Mouse (Mus musculus) G1E (cell line): Measurements from ENCODE around the gene Kif1b. TPM values are rescaled to one million over a fixed set of nuclear protein-coding genes. Genes with fewer than 3 reads are reported as not detected.

Source experiments
- ATAC-seq: 2 replicates; pipeline ENCODE4 v1.8.0; 2016; ENCODE audit warnings: mild to moderate bottlenecking; ENCODE audit not compliant: insufficient number of reproducible peaks, poor library complexity, low FRiP score, severe bottlenecking; ENCODE audit errors: extremely low read depth
- DNase-seq: peaks from one replicate; pipeline ENCODE4 v3.0.0; 2012; ENCODE audit warnings: low spot score
- H3K27me3 ChIP-seq: 2 replicates; pipeline ENCODE4 v1.6.1; 2012; ENCODE audit warnings: mild to moderate bottlenecking, low read length, inconsistent platforms; ENCODE audit not compliant: insufficient read depth
- H3K36me3 ChIP-seq: replicated peaks from 2 replicates; pipeline ENCODE3; 2012; ENCODE audit warnings: mild to moderate bottlenecking, inconsistent platforms
- H3K4me1 ChIP-seq: 2 replicates; pipeline ENCODE4 v1.6.1; 2012; ENCODE audit warnings: low read depth, low read length, inconsistent platforms, mixed read lengths; ENCODE audit not compliant: insufficient read depth
- H3K4me3 ChIP-seq: 2 replicates; pipeline ENCODE4 v1.5.1; 2012; ENCODE audit warnings: low read depth, mild to moderate bottlenecking, inconsistent platforms, low read length, moderate library complexity, mixed read lengths
- H3K9me3 ChIP-seq: replicated peaks from 2 replicates; pipeline ENCODE4 v1.6.1; 2012; ENCODE audit warnings: inconsistent platforms
- CTCF ChIP-seq: IDR thresholded peaks from 2 replicates; pipeline ENCODE4 v1.5.1; 2012; ENCODE audit warnings: low read depth, low read length, inconsistent platforms, mixed read lengths
- GATA1 ChIP-seq: IDR thresholded peaks from 2 replicates; pipeline ENCODE4 v1.6.1; 2012; ENCODE audit warnings: borderline replicate concordance, low read length, inconsistent platforms, mixed read lengths
- GATA2 ChIP-seq: IDR thresholded peaks from 2 replicates; pipeline ENCODE4 v1.6.1; 2012; ENCODE audit warnings: low read depth, low read length, inconsistent platforms, borderline replicate concordance
- POLR2AphosphoS5 ChIP-seq: IDR thresholded peaks from 2 replicates; pipeline ENCODE4 v1.6.1; 2012; ENCODE audit warnings: low read depth, low read length, inconsistent platforms; ENCODE audit not compliant: insufficient replicate concordance
- TAL1 ChIP-seq: conservative IDR thresholded peaks from 2 replicates; pipeline ENCODE4 v1.6.1; 2012; ENCODE audit warnings: low read depth, low read length, inconsistent platforms, mixed read lengths
- polyA plus RNA-seq: library from polyadenylated mRNA; stranded (reverse); fragments of >175 nt; gene quantifications from 2 replicates; pipeline ENCODE4 v1.2.3, GENCODE M21; 2012
- total RNA-seq, 2 experiments: library from RNA; stranded (forward) in 1 of 2; stranded (reverse) in 1 of 2; fragments of 200-1000 nt in 1 of 2; fragments of >200 nt in 1 of 2; fragmentation: Nextera tagmentation in 1 of 2; gene quantifications; 2 replicates each; pipeline ENCODE4 v1.2.3; 2014 to 2017

Kif1b gene
- total and polyA plus RNA-seq, 3 experiments: 2.6 to 43.0 (median 32.7) TPM

- no peak for ATAC-seq
- H3K4me1 ChIP-seq: peaks cover 2% of the 10 kb centered on the region; the same call in 1 of the 2 replicates
- peaks cover 25% of the 10 kb centered on the region for H3K36me3 ChIP-seq
- DNase-seq: no peak
- no peaks in the 10 kb centered on the region for H3K27me3 ChIP-seq
- no peaks in the 10 kb centered on the region for H3K9me3 ChIP-seq
- H3K4me3 ChIP-seq: no peak overlapping the region
- TF ChIP-seq POLR2AphosphoS5: no peak
- no peak for TF ChIP-seq GATA1
- TF ChIP-seq TAL1: no peak
- no peak for TF ChIP-seq CTCF
- no peak for TF ChIP-seq GATA2
Measured at GRCm38 (mm10) chr4:149270541-149270940, 37.0 kb downstream of the Kif1b start.

DNA sequence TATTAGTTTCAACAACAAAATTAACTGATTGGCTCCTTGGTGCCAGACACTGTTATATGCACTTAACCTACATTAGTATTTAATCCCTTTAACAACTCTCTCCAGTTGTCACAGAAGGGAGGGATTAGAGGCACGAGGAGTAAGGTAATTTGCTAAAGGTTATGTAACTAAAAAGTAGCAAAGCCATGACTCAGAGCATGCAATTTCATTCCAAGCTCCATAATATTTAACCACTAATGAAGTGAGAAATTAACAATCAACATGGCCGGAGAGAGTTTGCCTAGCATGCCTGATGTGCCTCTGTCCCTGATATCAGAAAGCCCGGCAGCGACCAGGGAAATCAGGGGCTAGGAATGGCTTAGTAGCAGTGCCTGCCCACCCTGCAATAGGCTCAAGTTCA, 38.5 kb downstream of the Kif1b start:
- TF ChIP-seq GATA2 (no peak), GATA1 (no peak), POLR2AphosphoS5 (no peak), CTCF (no peak), TAL1 (no peak)

DNA sequence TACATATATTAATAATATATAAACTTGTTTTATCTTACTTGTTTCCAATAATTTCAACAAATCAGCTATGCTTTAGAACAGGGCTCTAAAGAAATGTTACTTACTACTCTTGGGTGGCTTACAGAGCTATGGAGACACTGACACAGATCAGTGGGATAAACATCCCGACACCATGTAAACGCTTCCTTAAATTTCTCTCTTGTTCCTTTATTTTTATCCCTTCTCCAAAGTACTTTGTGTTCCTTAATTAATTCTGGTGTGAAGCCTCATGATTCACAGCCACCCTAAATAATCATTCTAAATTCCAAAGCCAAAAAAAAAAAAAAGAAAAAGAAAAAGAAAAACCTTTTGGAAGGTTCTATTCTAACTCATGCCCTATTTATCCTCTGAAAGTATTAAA, 42.6 kb downstream of the Kif1b start:
- DNase-seq: no peak
- ATAC-seq: no peak
- TF ChIP-seq TAL1 (no peak), GATA1 (no peak), CTCF (no peak), GATA2 (no peak), POLR2AphosphoS5 (no peak)
- Histone ChIP-seq H3K36me3 (peaks cover 20% of the 10 kb centered on the region), H3K4me3 (no peak overlapping the region), H3K27me3 (no peaks in the 10 kb centered on the region), H3K9me3 (no peaks in the 10 kb centered on the region), H3K4me1 (peaks cover 2% of the 10 kb centered on the region; the same call in 1 of the 2 replicates)

More for the DNA sequence above, 38.5 kb downstream of the Kif1b start:
- DNase-seq (no peak), ATAC-seq (no peak)
- Histone ChIP-seq H3K9me3 (no peaks in the 10 kb centered on the region), H3K36me3 (peaks cover 26% of the 10 kb centered on the region), H3K4me1 (peaks cover 2% of the 10 kb centered on the region; the same call in 1 of the 2 replicates), H3K4me3 (no peak overlapping the region), H3K27me3 (no peaks in the 10 kb centered on the region)

DNA sequence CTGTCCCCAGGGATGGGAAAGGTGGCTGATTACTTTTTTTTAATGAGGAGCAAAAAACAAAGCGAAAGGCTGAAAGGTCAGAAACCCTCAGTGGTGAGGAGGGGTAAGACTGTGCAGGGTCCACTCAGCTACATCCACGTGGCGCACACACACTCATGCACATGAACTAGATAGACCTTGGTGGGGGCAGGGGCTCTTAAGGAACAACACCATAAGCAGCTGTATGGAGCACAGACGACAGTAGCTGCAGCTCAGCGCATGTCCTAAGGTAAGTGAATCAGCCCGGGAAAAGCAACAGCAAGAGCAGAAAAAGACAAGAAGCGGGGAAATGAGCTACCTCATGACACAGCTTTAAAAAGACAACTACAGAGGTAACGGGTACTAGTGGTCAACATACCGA, 44.3 kb downstream of the Kif1b start:
- DNase-seq (no peak), ATAC-seq (no peak)
- Histone ChIP-seq H3K36me3 (peaks cover 16% of the 10 kb centered on the region), H3K4me1 (peaks cover 2% of the 10 kb centered on the region; the same call in 1 of the 2 replicates), H3K27me3 (no peaks in the 10 kb centered on the region), H3K9me3 (no peaks in the 10 kb centered on the region), H3K4me3 (no peak overlapping the region)
- TF ChIP-seq POLR2AphosphoS5: no peak
- no peak for TF ChIP-seq CTCF
- no peak for TF ChIP-seq GATA1
- no peak for TF ChIP-seq TAL1
- no peak for TF ChIP-seq GATA2

- Histone ChIP-seq H3K27me3 (no peaks in the 10 kb centered on the region), H3K4me3 (no peak overlapping the region), H3K36me3 (peaks cover 25% of the 10 kb centered on the region)
Measured at GRCm38 (mm10) chr4:149261466-149261865, 46.0 kb downstream of the Kif1b start.

DNA sequence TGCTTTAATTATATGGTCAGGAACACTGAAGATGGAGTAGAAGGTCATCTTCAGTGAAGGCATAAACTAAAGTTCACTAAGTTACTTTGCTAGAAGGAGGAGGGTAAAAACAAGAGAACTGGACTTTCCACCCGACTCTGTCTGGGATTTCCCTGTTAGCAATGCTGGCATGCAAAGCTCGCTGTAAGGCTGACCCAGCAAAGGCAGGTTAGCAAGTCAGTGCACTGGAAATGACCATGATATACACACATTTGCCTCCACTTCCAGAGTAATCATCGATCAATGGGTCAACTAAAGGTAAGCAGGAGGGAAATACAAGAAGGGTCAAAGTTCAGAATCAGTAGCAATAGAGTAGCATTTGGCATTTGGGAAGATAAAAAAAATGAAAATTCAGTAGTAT, 46.6 kb downstream of the Kif1b start:
- no peaks in the 10 kb centered on the region for H3K4me1 ChIP-seq
- H3K4me3 ChIP-seq: no peak overlapping the region
- no peak for ATAC-seq
- no peaks in the 10 kb centered on the region for H3K9me3 ChIP-seq
- no peak for DNase-seq
- H3K36me3 ChIP-seq: peaks cover 23% of the 10 kb centered on the region
- TF ChIP-seq CTCF: no peak
- no peak for TF ChIP-seq GATA1
- no peak for TF ChIP-seq POLR2AphosphoS5
- no peak for TF ChIP-seq TAL1
- no peak for TF ChIP-seq GATA2
- H3K27me3 ChIP-seq: no peaks in the 10 kb centered on the region

More at GRCm38 (mm10) chr4:149261466-149261865, 46.0 kb downstream of the Kif1b start:
- ATAC-seq (no peak), DNase-seq (no peak)
- TF ChIP-seq TAL1 (no peak), POLR2AphosphoS5 (no peak), GATA1 (no peak), CTCF (no peak), GATA2 (no peak)
- Histone ChIP-seq H3K4me1 (no peaks in the 10 kb centered on the region), H3K9me3 (no peaks in the 10 kb centered on the region)

GRCm38 (mm10) chr4:149259391-149260094, 48.0 kb downstream of the Kif1b start:
- TF ChIP-seq CTCF (no peak), TAL1 (no peak), POLR2AphosphoS5 (no peak), GATA1 (no peak), GATA2 (no peak)
- no peak overlapping the region for H3K4me3 ChIP-seq
- H3K4me1 ChIP-seq: no peaks in the 10 kb centered on the region
- DNase-seq (no peak), ATAC-seq (no peak)
- peaks cover 22% of the 10 kb centered on the region for H3K36me3 ChIP-seq
- no peaks in the 10 kb centered on the region for H3K27me3 ChIP-seq
- no peaks in the 10 kb centered on the region for H3K9me3 ChIP-seq
